Mouse (Mus musculus) kidney, embryonic 16.5 days (tissue): ENCODE data around the gene Morn5. TPM values are rescaled to one million over a fixed set of nuclear protein-coding genes. Genes with fewer than 3 reads are reported as not detected.

Source experiments
- ATAC-seq: fragments of 200-750 bp; cut with Nextera tagmentation; 2 replicates; pipeline ENCODE4 v1.8.0; 2017; ENCODE audit warnings: moderate TSS enrichment; ENCODE audit not compliant: low FRiP score, low TSS enrichment
- H3K27ac ChIP-seq: fragments of 300-500 bp; sonication (generic); 2 replicates; pipeline ENCODE4 v1.5.1; 2014; ENCODE audit warnings: low read length
- H3K27me3 ChIP-seq: fragments of 300-500 bp; sonication (generic); 2 replicates; pipeline ENCODE4 v1.6.1; 2014; ENCODE audit warnings: low read length, control low read depth, mixed read lengths; ENCODE audit not compliant: insufficient read depth
- H3K36me3 ChIP-seq: fragments of 300-500 bp; sonication (generic); 2 replicates; pipeline ENCODE4 v1.6.1; 2014; ENCODE audit warnings: low read length, control low read depth, mixed read lengths; ENCODE audit not compliant: insufficient read depth
- H3K4me1 ChIP-seq: fragments of 300-500 bp; sonication (generic); 2 replicates; pipeline ENCODE4 v1.6.1; 2014; ENCODE audit warnings: low read length, control low read depth, mixed read lengths; ENCODE audit not compliant: insufficient read depth
- H3K4me2 ChIP-seq: fragments of 300-500 bp; sonication (generic); replicated peaks from 2 replicates; pipeline ENCODE4 v1.6.1; 2014; ENCODE audit warnings: low read depth, low read length
- H3K4me3 ChIP-seq: fragments of 300-500 bp; sonication (generic); 2 replicates; pipeline ENCODE4 v1.5.1; 2014; ENCODE audit warnings: mild to moderate bottlenecking, low read length
- H3K9ac ChIP-seq: fragments of 300-500 bp; sonication (generic); replicated peaks from 2 replicates; pipeline ENCODE4 v1.6.1; 2014; ENCODE audit warnings: low read length
- H3K9me3 ChIP-seq: fragments of 300-500 bp; sonication (generic); 2 replicates; pipeline ENCODE4 v1.6.1; 2016; ENCODE audit warnings: low read length, control low read depth
- WGBS: fragments of 180-500 bp; shearing (Covaris S2); extraction: QIAGEN DNeasy Blood & Tissue Kit; methylation state at CpG from one replicate; pipeline ENCODE4 v1.1.7; 2014; 5-methylcytosine and 5-hydroxymethylcytosine counted together
- polyA plus RNA-seq: library from polyadenylated mRNA; unstranded; fragments of >200 nt; fragmentation: Nextera tagmentation; extraction: Ambion mirVana; gene quantifications from 2 replicates; pipeline ENCODE4 v1.2.1, GENCODE M21; 2015

Morn5 gene
- 0.69 and 0.70 TPM in 2 replicates for polyA plus RNA-seq

DNA sequence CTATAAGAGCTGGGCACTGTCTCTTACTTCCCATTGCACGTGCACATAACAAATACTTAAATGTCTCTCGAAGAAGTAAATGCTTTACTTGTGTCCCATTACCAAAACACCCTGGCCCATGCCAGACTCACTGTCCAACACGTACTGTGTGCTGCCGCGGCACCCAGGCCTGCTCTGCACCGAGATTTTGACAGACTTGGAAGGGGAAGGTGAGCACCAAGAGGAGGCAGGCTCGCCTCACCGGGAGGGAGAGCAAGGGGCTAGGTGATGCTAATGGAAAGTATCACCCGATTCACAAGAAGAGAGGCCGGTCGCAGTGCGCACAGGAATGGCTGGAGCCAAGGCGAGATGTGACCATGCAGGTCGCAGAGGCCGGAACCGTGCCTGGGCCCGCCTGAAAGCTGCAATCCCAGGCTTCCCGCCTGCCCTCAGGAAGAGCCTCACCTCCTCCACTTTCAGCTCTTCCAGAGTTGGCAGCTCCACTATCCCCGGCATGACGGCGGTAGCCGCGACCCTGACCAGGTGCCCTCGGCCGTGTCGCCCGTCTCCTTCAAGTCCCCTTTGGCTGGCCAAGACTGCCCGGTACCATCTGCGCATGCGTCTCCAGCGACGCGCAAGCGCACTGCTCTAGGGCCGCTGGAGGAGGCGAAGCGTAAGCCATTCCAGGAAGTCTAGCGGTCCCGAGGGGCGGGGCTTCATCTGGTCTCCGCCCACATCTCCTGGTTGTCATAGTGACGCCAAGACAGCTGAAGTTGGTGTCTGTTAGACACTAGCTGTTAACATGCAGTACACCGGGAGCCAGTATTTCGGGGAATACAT lies at the start of gene Morn5, which contains the start of gene Ndufa8:
Morn5 (plus strand) TSS at position 711 of the 819 bp plus-strand sequence.
Ndufa8 (minus strand) TSS at position 659 of the 819 bp plus-strand sequence.
- peak within 1 kb of the TSS; percentile 76 for H3K4me3 ChIP-seq
- peaks cover 2% of the 10 kb centered on the region; the same call in 1 of the 2 replicates for H3K36me3 ChIP-seq
- peaks cover 9% of the 10 kb centered on the region for H3K4me1 ChIP-seq
- WGBS = under 1% methylated on average over 44 of the region's 44 CpGs
- H3K9me3 ChIP-seq = no peaks in the 10 kb centered on the region
- H3K27ac ChIP-seq = peak within 1 kb of the TSS; percentile 64; the same call in 1 of the 2 replicates
- peak within 1 kb of the TSS; percentile 81 for H3K9ac ChIP-seq
- peak within 1 kb of the TSS; percentile 64 for H3K4me2 ChIP-seq
- peak; percentile 97 for ATAC-seq
- no peaks in the 10 kb centered on the region for H3K27me3 ChIP-seq

- 46% methylated on average over 1 of the region's 1 CpGs for WGBS
- H3K4me1 ChIP-seq = no peaks in the 10 kb centered on the region
- H3K36me3 ChIP-seq = no peaks in the 10 kb centered on the region
- H3K4me2 ChIP-seq = no peak overlapping the region
- H3K9ac ChIP-seq = no peak overlapping the region
- H3K27me3 ChIP-seq = no peaks in the 10 kb centered on the region
- no peak overlapping the region for H3K4me3 ChIP-seq
- no peak overlapping the region for H3K27ac ChIP-seq
- no peak for ATAC-seq
- H3K9me3 ChIP-seq = no peaks in the 10 kb centered on the region
Observed at GRCm38 (mm10) chr2:36000390-36000789, 48.9 kb upstream of the Morn5 start.

DNA sequence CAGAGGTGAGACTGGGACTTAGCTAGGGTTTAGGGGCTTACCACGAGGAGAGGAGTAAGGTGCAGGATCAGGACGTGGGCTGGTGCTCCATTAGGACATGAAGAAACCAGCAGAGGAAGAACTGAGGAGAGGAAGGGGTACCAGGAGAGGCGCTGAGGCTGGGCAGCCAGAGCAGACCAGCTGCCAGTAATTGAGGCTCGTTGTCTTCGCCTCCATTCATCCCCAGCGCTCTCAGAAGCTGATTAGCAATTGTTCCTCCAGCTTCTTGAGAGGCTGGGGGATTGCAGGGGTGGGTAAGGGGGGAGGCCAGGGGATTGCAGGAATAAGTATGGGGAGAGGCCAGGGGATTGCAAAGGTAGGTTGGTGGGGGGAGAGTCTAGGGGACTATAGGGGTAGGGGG lies 47.1 kb upstream of the Morn5 start:
- Histone ChIP-seq H3K27me3 (no peaks in the 10 kb centered on the region), H3K4me3 (no peak overlapping the region), H3K9me3 (no peaks in the 10 kb centered on the region), H3K4me2 (no peak overlapping the region), H3K27ac (no peak overlapping the region), H3K36me3 (no peaks in the 10 kb centered on the region), H3K4me1 (no peaks in the 10 kb centered on the region), H3K9ac (no peak overlapping the region)
- ATAC-seq = no peak
- WGBS = 41% methylated on average over 6 of the region's 6 CpGs

GRCm38 (mm10) chr2:36008071-36008470 lies 41.2 kb upstream of the Morn5 start:
- Histone ChIP-seq H3K4me1 (peaks cover 14% of the 10 kb centered on the region), H3K9me3 (no peaks in the 10 kb centered on the region), H3K27ac (no peak overlapping the region), H3K9ac (no peak overlapping the region), H3K27me3 (peaks cover 20% of the 10 kb centered on the region), H3K4me2 (no peak overlapping the region), H3K36me3 (no peaks in the 10 kb centered on the region), H3K4me3 (no peak overlapping the region)
- ATAC-seq = no peak
- WGBS = 18% methylated on average over 1 of the region's 1 CpGs

DNA sequence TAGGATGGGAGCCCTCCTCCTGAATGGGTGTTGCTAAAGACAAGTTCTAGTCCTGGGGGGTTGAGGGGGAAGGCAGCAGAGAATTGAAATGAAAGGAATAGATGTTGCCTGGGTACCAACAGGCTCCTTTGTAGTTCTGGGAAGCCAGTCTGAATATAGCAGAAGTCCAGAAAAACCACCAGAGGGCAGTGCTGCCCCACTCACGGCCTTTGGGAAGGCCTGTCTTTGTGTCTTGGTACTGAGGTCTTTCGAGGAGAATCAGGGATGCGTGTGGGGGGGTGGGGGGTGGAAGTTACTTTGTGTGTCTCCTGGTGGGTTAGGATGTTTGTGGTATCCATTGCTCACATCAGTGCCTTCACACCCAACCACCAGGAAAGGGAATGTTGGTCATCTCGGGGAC lies 39.9 kb upstream of the Morn5 start:
- Histone ChIP-seq H3K36me3 (no peaks in the 10 kb centered on the region), H3K9ac (no peak overlapping the region), H3K9me3 (no peaks in the 10 kb centered on the region), H3K27ac (no peak overlapping the region), H3K4me1 (peaks cover 14% of the 10 kb centered on the region), H3K4me3 (no peak overlapping the region), H3K4me2 (no peak overlapping the region), H3K27me3 (peaks cover 20% of the 10 kb centered on the region)
- ATAC-seq = no peak
- WGBS = 18% methylated on average over 4 of the region's 4 CpGs

DNA sequence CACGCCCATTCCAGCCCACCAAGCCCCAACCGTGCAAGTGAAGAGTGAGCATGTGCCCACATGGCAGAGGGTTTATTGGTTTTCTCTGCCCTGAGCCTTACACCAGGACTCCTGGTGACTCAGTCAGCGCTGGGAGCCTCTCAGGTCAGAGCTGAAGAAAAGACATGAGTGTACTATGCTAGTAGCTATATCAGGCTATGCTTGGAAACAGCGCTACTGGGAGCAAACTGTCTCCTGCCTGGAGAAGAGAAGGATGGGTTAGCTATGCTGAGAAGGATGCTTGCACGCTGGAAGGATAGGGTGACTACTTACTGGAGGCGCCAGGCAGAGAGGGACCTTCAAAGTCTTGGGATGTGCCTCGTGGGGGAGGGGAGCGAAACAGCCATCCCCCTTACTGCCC lies 38.7 kb upstream of the Morn5 start:
- no peak overlapping the region for H3K27ac ChIP-seq
- H3K4me3 ChIP-seq = no peak overlapping the region
- no peak for ATAC-seq
- 58% methylated on average over 8 of the region's 8 CpGs for WGBS
- no peaks in the 10 kb centered on the region for H3K36me3 ChIP-seq
- H3K4me2 ChIP-seq = no peak overlapping the region; the same call in 1 of the 2 replicates
- peaks cover 14% of the 10 kb centered on the region for H3K4me1 ChIP-seq
- no peak overlapping the region for H3K9ac ChIP-seq
- H3K9me3 ChIP-seq = no peaks in the 10 kb centered on the region
- peaks cover 20% of the 10 kb centered on the region for H3K27me3 ChIP-seq

GRCm38 (mm10) chr2:36011331-36011825 lies 37.9 kb upstream of the Morn5 start:
- Histone ChIP-seq H3K9me3 (no peaks in the 10 kb centered on the region), H3K27me3 (peaks cover 20% of the 10 kb centered on the region), H3K4me2 (peak overlapping the region; percentile 91), H3K36me3 (no peaks in the 10 kb centered on the region), H3K4me3 (peak overlapping the region; percentile 54), H3K9ac (peak overlapping the region; percentile 63), H3K4me1 (peaks cover 14% of the 10 kb centered on the region), H3K27ac (no peak overlapping the region)
- under 1% methylated on average over 44 of the region's 44 CpGs for WGBS
- no peak for ATAC-seq

- Histone ChIP-seq H3K27ac (no peak overlapping the region), H3K4me3 (no peak overlapping the region), H3K4me1 (peaks cover 14% of the 10 kb centered on the region), H3K9me3 (no peaks in the 10 kb centered on the region), H3K36me3 (no peaks in the 10 kb centered on the region), H3K9ac (no peak overlapping the region), H3K27me3 (peaks cover 20% of the 10 kb centered on the region), H3K4me2 (no peak overlapping the region)
- peak; percentile 64 for ATAC-seq
- WGBS = 39% methylated on average over 12 of the region's 12 CpGs
Observed at GRCm38 (mm10) chr2:36013010-36013409, 36.2 kb upstream of the Morn5 start.

GRCm38 (mm10) chr2:36021385-36022159 lies 27.7 kb upstream of the Morn5 start:
- Histone ChIP-seq H3K9ac (peak overlapping the region; percentile 51; the same call in 1 of the 2 replicates), H3K27ac (no peak overlapping the region), H3K4me2 (peak overlapping the region; percentile 62), H3K9me3 (no peaks in the 10 kb centered on the region), H3K4me1 (peaks cover 7% of the 10 kb centered on the region), H3K27me3 (no peaks in the 10 kb centered on the region; the same call in 1 of the 2 replicates), H3K36me3 (no peaks in the 10 kb centered on the region), H3K4me3 (peak overlapping the region; percentile 39)
- 6% methylated on average over 32 of the region's 32 CpGs for WGBS
- peak; percentile 53 for ATAC-seq
